Mouse (Mus musculus) lung, postnatal 36 days (tissue): ENCODE measurements at regions not wholly inside any gene's neighbourhood (a gene's known extent, or its start where the extent isn't known, plus 50 kb on each side); places are given as distances from the start of the nearest gene placed in this dataset.

Experiments used
- DNase-seq: peaks from one replicate; pipeline ENCODE4 v3.0.0; 2022; ENCODE audit warnings: mixed read lengths

GRCm38 (mm10) chr1:77074926-77075885 is 439.7 kb downstream of the Epha4 start:
- DNase-seq = no peak

DNA sequence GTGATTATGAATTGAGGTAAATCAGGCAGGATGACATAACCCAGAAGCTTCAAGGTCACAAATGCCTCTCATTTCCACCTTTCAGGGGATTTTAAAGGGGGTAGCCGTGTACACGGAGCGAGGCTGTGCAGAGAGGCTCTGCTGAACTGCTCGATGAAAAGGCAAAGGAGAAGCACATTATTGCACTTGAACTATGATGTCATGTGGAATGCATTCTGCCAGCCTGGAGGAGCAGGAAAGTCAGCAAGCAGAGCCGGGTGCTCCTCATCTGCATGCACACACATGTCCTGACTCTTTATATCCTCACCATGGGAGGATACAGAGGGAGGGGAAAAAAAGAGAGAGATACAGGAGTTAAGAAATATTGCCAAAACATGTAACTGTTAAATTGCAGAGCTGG is 434.1 kb downstream of the Epha4 start:
- no peak for DNase-seq

GRCm38 (mm10) chr1:77081660-77082059 is 433.2 kb downstream of the Epha4 start:
- DNase-seq = peak; percentile 60

DNA sequence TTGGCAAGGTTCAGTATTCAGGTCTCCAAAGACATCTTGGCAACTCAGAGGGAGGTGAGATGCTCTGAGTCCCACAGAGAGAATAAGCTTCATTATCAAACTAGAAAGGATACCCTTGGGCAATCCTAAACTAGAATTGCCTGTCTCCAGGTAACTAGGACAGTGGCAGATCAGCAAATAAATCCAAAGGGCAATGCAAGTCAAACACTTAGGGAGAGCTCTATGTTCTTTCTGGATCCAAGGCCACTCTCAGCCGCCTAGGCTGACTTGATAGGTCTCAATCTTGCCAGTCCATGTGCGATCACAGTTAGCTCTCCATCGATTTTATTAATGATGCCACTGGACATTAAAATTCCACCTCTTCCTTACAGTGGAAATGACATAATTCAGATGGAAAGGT is 432.5 kb downstream of the Epha4 start:
- no peak for DNase-seq

- no peak for DNase-seq
Measured at GRCm38 (mm10) chr1:77093551-77093950, 421.3 kb downstream of the Epha4 start.

DNA sequence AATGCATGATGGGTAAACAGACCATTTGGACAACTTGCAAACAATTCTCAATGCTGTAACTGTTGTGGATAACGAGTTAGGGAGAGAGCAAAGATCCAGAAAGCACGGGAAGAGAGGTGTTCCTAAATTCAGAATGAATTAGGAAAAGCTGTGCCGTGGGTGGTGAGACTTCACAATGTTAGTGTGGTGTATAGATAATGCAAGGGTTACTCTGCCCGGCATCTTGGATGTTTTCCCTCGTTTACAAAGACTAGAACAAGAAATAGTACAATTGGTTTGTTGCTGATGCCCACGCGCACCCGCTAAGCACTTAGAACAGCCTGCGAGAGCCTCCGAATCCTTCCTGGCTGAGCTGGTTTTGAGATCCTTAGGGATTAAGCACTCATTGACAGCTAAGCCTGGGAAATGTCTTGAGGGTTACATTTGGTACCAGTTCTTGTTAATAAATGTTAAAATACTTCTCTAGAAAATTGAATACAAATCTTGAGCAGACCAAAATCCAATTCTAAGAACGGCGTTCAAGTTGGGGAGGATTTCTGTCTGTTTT is 413.1 kb downstream of the Epha4 start:
- no peak for DNase-seq

- no peak for DNase-seq
Measured at GRCm38 (mm10) chr1:77102421-77103133, 412.3 kb downstream of the Epha4 start.

GRCm38 (mm10) chr1:77109861-77110785 is 404.8 kb downstream of the Epha4 start:
- DNase-seq = no peak

DNA sequence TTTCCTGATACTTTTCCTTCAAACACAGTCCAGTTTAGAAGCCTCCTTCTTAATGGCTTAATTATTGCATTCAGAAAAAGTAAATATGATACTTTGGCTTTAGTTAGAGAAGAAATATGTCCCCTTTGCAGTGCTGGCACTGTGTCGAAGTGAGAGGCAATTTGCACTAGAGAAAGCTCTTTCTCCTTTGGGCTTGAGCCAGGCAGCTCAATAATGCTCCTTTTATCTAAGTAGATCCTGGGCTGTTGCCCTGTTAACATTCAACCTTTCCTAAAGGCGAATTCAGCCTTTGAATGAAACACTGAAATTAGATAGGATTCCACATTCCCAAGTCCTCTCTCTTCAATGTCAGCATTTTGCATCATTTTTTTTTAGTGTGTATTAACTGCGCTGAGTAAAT is 386.5 kb downstream of the Epha4 start:
- no peak for DNase-seq

- DNase-seq = no peak
Measured at GRCm38 (mm10) chr1:77137663-77138062, 377.2 kb downstream of the Epha4 start.

DNA sequence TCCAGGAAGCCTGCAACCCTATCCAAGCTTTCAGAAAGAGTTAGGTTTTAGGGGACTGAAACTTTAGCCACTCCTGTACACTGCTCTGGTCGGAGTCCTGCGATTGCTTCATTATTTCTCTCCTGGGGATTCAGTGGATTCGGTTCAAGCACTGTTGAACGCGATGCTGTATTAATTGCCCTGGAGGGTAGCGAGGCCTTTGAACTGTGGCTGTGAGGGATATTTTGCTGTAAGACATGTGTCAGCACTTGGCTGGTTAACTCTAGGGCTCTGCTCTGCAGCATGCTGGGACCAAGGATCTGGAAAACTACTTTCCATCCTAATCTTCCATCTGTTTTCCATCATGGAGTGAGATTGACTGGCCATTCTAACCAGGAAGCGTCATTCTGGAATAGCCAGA is 374.0 kb downstream of the Epha4 start:
- peak; percentile 5 for DNase-seq

GRCm38 (mm10) chr1:77148052-77148451 is 366.8 kb downstream of the Epha4 start:
- no peak for DNase-seq

GRCm38 (mm10) chr1:77168316-77168715 is 346.6 kb downstream of the Epha4 start:
- DNase-seq = no peak

DNA sequence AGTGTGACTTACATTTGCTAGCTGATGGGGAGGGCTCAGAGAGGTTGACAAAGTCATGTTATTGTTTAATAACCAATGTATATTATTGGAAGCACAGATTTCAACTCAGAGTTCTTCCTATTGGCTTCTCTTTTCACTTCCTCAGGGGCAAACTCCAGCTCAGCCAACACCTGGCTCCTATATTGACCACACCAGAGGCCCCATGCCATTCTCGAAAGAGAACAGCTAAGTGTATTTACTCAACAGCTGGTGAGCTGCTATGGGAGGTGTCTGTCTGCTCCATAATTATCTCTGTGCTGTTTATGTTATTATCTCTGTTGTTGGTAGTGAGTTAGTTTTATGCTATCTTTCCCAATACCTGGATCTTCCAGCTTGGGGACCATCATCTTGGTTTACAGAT is 342.4 kb downstream of the Epha4 start:
- DNase-seq = no peak

DNA sequence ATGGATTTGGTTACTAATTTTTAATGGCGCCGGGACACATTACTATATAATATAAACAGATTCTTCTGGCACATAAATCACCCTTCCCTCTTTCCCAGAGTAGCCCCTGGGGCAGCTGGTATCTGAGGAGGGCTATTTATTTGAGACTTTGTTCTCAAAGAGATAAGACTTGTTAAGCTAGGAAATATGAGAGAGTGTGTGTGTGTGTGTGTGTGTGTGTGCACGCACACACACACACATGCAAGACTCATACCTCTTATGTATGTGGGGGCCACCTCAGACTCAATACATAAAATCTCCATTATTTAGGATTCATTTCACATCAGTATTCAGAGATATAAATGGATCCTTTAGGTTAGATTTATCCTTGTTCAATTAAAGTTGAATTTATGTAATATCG is 340.1 kb downstream of the Epha4 start:
- no peak for DNase-seq

GRCm38 (mm10) chr1:77175214-77175613 is 339.7 kb downstream of the Epha4 start:
- DNase-seq = no peak

GRCm38 (mm10) chr1:77176516-77176915 is 338.4 kb downstream of the Epha4 start:
- DNase-seq = no peak

GRCm38 (mm10) chr1:77183965-77184364 is 330.9 kb downstream of the Epha4 start:
- peak; percentile 1 for DNase-seq

GRCm38 (mm10) chr1:77190141-77190540 is 324.7 kb downstream of the Epha4 start:
- no peak for DNase-seq

- peak; percentile 11 for DNase-seq
Measured at GRCm38 (mm10) chr1:77201321-77201917, 313.5 kb downstream of the Epha4 start.

- no peak for DNase-seq
Measured at GRCm38 (mm10) chr1:77202948-77203347, 311.9 kb downstream of the Epha4 start.

DNA sequence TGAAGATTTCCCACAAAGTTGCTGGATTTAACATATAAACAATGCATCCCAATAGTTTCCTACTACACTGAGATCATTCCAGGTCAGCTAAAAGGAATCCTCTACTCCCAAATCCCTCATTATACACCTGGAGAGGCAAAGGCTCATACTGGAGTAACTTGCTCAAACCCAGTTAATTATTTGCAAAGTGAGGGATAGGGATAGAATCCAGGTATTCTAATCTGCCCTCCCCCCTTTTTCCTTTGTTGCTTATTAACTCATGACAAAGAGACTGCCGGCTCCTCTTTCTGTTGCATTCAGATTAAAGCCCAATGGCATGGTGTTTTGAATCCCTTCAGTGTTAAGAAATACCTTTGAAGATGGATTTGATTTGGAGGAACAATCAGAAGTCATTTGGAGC is 308.4 kb downstream of the Epha4 start:
- no peak for DNase-seq
